Mouse (Mus musculus) left cerebral cortex, adult 18-20 months (tissue): ENCODE measurements around the gene Fam160a2. TPM values are rescaled to one million over a fixed set of nuclear protein-coding genes. Genes with fewer than 3 reads are reported as not detected.

Experiments
- DNase-seq, 2 experiments: peaks; one replicate each; pipeline ENCODE4 v3.0.0; 2021 to 2022; ENCODE audit warnings: low spot score in 2 of 2, mixed read lengths in 1 of 2
- long read RNA-seq, 2 experiments: library from polyadenylated mRNA; stranded (forward); transcript quantifications; one replicate each; pipeline ENCODE4 v2.0.0; 2021
- total RNA-seq, 2 experiments: library from RNA; stranded (reverse); gene quantifications; 2 replicates each; pipeline ENCODE4 v1.2.3; 2021

The Fam160a2 gene
- 10 to 100 TPM; 70.5 to 72.2 TPM for total RNA-seq
- long read RNA-seq, experiment 1, full-length matches to known transcripts = 46 of 78 reads
- long read RNA-seq, experiment 1, partial matches to known transcripts = 10 of 78 reads
- long read RNA-seq, experiment 1, other reads (novel, unspliced or antisense) = 22 of 78 reads
- long read RNA-seq, experiment 2, full-length matches to known transcripts = 31 of 49 reads
- long read RNA-seq, experiment 2, partial matches to known transcripts = 5 of 49 reads
- long read RNA-seq, experiment 2, other reads (novel, unspliced or antisense) = 13 of 49 reads

DNA sequence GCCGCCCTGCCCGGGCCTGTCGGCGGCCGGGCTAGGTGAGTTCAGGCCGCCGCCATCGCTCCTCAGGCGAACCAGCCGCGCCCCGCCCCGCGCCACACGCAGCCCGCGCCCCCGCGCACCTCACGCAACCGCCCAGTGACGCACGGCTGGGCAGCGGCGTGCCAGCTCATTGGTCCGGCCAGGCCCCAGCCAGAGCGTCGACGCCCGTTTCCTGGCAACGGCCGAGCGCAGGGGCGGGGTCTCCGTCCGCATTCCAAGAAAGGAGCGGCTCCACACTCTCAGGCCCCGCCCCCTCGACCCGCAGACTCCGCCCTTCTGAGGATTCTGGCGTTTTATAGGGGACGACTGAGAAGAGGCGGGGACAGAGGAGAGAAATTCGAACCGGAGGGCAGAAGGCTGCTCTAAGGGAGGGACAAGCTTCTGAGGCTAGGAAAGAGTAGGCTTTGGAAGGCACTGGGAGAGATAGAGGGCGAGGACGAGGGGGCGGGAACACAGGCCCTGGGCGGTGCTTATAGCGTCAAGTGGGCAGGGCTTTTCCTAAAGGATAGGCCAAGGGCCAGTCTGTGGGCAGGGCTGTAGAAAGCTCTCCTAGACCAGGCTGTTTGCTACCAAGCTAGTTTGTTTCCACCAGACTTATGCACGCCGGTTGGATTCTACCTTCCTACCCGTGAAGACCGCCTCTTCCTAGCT lies at the start of gene Fam160a2:
Gene Fam160a2 (minus strand): TSS at position 120 of the 690 bp plus-strand sequence.
- DNase-seq = peak; percentile 99 to 100

DNA sequence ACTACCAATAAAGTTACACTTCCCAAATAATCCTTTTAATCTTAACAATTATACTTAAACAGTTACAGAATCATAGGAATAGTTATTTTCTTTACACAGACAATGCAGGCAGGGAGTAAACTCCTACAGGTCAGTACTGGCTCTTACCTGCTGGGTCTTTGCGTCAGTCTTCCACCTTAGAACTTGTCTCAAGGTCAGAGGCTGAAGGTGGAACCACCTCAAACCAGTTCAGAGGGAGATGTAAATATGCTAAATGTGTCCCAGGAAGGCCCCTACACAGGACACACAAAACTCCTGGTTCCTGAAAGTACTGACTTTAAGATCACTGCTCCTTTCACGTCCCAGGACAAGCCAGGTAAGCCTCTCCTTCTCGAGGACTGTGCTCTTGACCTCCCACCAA lies 45.2 kb upstream of the Fam160a2 start:
- no peak for DNase-seq

DNA sequence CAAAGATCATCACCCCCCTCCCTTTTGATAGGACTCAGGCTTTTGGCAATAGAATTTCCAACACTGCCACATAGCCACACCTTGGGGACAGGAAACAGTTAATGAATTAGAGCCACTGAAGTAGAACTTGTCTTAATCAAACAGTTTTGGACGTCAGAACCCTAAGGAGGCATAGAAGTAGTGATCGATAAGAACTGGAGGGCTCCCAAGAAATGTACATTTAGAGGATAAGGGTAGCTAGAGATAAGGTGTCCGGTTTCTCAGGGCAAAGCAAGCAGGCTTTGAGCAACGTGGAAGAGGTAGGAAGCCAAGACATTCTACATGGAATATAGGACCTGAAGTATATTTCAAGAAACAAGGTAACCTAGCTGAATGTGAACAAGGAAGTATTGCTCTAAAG lies 41.6 kb upstream of the Fam160a2 start:
- DNase-seq = no peak

DNA sequence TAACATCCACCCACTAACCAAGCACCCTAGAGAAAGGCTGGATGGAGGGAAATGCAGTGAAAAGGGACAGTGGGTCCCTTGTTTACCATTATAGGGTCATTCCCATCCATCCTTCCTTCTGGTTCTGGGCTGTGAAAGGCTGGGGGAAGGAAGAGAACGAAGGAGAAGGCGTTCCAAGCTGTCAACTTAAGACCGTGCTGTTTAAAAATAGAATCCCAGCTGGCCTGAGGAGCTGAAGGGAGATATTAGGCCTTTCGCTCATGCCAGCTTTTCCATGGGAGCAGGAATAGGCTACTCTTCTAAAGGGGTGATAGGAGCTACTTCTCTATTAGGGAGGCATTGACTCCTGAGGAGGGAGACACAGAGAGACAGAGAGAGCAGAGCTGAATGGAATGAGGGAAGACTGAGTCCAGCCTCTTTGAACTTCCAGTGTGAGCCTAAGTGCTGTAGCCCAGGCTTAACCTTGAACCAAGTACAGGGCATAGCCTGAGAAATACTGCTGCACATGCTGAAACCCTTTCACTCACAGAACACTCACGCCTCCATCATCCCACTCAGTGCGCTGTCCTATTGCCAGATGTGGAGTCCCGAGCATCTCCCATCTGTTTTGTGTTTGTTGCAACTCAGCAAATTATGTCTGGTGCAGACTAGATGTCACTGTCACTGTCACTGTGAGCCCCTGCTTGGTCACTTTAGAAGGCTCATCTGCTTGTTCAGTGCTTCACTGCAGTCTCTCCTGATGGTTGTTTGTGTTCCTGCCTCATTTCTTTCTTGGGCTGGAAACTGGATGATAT lies 38.3 kb upstream of the Fam160a2 start:
- peak in 1 of 2 experiments; percentile 55 for DNase-seq

DNA sequence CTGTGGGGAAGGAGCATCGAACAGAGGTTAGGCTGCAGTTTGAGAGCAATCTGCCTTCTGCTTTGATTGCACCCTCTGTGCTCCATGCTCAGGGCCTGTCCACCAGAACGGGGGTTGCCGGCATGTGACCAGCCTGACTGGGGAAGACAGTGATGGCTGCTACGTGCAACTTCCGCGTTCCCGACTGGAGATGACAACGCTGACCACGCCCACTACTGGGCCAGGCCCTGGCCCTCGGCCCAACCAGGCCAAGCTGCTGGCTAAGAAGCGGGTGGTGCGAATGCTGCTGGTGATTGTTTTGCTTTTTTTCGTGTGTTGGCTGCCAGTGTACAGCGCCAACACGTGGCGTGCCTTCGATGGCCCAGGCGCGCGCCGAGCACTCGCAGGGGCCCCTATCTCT lies 34.9 kb upstream of the Fam160a2 start:
- DNase-seq = no peak

DNA sequence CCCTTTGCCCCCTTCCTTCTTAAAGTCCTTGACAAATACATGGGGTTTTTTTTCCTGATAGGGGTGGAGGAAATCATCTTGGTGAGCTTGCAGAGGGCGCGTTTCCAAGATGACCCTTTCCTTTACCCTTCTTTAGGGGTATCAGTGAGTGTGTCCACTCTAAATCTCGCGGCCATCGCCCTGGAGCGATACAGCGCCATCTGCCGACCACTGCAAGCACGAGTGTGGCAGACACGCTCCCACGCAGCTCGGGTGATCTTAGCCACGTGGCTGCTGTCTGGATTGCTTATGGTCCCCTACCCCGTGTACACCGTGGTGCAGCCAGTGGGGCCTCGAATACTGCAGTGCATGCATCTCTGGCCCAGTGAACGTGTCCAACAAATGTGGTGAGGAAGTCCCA lies 34.0 kb upstream of the Fam160a2 start:
- no peak for DNase-seq

DNA sequence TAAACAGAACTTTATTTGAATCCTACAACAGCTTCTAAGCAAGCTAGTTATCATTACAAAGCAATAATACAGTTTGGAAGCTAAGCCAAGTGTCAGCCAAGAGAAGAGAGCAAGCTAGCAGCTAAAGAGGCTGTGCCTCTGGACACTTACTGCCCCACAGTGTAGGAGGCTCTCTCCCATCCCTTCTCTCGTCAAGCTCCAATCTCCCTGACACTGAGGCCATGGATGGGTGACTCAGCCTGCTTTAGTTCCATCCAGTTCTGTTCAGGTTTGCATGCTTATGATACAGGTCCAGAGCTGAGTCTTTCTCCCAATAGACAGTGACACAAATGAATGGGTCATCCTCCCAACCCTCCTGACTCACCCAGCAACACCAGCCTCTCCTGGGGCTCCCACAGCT lies 32.2 kb upstream of the Fam160a2 start:
- DNase-seq = no peak

DNA sequence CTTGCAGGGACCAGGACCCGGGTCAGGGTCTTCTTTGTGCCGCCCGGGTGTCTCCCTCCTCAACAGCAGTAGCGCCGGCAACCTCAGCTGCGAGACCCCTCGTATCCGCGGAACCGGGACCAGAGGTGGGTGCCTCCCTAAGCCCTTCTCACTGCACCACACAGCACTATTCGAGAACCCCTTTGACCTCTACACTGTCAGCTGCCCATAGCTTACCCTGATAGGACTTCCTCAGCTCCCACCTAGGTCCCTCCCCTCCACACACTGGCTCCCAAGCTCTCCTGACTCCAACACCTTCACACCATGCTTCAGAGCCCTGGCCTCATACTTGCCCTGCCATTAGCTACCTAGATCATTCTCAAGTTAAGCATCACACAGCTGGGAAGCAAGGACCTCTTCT lies 26.2 kb upstream of the Fam160a2 start:
- DNase-seq = no peak

DNA sequence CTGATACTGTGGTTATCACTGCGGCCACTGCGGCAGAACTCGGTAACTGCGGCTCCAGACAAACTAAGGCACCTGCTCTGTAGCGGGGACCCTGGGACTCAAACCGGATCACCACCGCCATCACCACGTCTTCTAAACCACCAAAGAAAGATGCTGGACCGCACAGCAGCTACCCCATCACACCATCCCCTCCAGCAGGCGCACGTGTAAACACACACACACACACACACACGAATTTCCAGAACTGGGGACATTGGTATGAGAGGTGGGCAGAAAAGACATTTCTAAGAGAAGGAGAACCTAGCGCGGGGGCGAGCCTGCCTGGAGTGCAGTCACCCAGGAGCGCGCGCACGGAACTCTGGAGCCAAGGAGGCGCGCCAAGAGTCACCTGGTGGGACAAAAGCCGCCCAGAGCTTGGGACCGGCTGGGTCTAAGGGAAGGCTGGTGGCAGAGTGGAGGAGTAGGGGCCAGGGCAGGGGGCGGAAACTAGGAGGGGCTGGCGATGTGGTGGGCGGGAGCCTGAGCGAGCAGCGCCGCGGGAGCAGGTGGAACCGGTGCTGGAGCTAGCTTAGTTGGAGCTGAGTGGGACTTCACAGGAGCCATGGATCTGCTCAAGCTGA lies 25.7 kb upstream of the Fam160a2 start, which contains the start of gene Cckbr:
Gene Cckbr (plus strand): TSS at position 308 of the 620 bp plus-strand sequence.
- peak; percentile 65 to 74 for DNase-seq

DNA sequence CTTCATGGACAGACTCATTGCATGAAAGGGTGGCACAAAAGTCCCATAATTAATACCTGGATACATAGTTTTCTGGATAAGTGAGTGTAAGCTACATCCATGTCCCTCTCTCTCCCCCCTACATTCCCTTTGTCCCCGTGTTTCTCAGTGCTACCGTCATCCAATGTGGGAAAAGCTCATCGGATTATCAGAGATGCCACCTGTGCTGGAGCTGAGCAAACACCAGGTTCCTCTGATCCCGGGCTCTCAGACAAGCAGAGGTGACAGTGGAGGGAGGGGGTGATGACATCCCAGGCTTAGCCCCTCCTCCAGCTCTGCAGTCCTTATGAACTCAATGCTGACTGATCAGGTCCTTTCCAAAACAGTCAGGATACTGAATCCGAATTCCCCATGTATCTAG lies 24.5 kb upstream of the Fam160a2 start:
- no peak for DNase-seq

DNA sequence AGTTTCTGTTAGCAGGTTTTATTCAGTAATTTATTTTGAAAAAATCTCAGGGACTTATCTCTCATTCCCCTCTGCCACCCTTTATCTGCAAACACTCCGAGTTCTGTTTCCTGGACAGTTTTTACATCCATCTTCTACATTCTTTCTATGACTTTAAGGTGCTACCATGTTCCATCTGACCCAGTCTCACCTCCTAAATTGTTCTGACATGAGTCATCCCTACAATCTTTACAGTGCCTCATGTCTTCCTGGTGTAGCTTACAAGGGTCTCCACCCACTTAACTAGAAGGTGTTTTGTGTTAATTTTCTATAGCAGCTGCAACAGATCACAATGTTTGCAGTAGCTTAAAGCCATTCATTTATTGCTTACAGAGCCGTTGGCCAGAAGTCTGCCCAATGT lies 21.0 kb upstream of the Fam160a2 start:
- no peak for DNase-seq

DNA sequence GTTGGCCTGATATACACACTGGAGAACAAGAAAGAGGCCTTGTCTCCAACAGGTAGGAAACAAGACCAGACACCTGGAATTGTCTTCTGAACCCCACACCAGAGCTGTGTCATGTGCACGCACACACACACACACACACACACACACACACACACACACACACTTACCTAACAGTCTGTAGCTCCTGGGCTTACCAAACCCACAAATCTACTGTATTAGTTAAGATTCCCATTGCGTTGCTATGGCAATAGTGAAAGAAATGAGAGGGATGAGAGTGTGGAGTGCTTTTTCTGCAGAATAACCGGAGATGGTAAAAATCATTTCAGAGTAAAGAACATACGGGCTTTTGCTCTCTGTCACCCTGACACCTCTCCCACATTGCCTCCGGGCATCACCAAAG lies 18.3 kb upstream of the Fam160a2 start:
- no peak for DNase-seq

DNA sequence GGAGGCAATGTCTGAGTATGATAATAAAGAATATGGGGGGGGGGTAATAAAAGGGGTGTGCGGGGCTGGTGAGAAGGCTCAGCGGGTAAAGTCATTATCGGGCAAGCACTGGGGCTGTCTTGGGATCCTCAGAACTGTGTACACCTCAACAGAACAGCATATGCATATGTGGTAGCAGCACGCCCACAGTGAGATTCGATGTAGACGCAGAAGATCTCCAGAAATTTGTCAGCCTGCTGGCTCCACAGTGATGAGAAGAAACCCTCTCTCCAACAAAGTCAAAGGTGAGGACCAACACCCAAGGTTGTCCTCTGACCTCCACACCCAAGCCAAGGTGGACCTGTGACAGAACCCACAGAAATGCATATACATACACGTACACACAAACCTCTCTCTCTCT lies 16.7 kb upstream of the Fam160a2 start:
- DNase-seq = peak in 1 of 2 experiments; percentile 47

DNA sequence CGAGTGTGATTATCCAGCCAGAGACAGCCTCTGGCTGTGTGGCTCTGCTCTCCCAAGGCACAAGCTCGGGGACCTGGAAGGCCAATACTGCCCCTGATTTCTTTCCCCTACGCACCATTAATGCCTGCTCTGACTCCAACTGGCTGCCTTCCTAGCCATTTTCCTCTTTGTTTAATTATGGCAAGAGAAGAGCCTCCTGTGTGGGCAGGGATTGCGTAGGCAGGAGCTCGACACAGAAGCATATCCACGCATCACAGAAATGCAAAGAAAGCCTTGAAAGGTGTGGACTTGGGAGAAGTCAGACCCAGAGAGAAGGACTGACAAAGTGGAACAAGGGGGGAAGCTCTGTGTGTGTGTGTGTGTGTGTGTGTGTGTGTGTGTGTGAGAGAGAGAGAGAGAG lies 14.5 kb upstream of the Fam160a2 start:
- DNase-seq = peak; percentile 58 to 72

DNA sequence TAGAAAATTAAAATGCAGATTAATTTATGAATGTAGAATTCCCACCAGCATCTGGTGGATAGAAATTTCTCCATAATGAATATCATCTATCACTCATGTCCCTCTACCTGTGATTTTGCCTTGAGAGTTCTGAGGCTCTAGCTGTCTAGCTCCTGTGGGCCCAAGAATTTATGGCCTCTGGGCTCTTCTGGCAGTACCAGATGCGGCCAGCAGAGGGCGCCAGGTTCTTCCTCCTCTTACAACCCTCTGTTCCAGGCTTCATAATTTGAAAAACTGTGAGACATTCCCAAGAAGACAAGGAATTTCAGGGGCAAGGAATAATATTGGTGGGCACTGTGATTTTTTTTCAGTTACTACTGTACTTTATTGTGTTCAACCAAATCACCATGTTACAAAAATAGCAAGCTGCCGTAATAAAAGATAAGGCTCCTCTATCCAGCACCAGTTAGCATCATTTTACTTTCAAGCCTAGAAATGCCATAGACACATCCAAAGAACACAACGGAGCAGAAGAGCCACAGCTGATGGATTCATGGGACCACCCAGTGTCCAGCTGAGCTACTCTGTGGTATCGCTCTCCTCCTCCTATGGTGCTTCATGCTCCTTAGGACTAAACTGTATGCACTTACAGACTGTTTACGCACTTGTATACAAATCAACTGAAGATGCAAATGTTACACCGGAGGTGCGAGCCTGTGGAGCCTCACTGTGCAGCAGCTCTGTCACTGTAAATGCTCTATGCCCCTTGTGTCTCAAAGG lies 12.2 kb upstream of the Fam160a2 start:
- peak; percentile 88 to 90 for DNase-seq

DNA sequence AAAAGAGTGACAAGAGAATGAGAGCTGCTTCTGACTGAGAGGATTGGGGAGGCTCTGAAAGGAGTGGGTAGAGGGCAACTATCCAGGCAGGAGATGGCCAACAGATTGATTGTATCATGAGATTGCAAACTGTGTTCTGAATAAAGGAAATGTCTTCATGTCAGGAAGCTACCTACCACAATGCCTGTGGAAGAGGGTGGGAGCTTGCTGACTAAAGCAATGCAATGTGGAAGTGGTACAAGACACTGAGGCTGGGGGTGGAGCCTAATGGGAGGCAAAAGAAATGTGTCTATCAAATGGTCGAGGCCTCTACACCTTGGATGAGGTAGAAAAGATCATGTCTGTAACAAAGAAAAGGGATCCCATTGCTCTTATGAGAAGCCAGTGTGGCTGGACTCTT lies 6.5 kb upstream of the Fam160a2 start:
- DNase-seq = no peak

DNA sequence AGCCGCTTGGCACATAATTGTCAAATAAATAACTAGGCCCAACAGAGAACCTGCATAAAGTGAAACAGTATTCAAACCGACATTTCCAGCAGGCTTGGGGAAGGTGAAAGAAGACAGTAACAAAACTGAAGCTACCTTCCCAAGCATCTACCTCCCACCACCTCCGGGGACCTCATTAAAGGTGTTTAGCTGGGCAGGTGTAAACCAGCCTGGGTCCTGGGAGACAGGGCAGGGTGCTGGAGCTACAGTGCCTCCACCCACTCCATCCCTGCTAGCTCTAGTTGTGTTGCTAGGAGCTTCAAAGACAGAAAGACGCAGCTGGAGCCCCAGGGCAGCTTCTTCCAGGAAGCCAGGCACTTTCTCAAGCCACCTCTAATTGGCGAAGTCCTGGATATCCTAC lies 4.4 kb upstream of the Fam160a2 start, which contains the start of gene Cnga4:
Gene Cnga4 (plus strand): TSS at position 301 of the 400 bp plus-strand sequence.
- no peak for DNase-seq

DNA sequence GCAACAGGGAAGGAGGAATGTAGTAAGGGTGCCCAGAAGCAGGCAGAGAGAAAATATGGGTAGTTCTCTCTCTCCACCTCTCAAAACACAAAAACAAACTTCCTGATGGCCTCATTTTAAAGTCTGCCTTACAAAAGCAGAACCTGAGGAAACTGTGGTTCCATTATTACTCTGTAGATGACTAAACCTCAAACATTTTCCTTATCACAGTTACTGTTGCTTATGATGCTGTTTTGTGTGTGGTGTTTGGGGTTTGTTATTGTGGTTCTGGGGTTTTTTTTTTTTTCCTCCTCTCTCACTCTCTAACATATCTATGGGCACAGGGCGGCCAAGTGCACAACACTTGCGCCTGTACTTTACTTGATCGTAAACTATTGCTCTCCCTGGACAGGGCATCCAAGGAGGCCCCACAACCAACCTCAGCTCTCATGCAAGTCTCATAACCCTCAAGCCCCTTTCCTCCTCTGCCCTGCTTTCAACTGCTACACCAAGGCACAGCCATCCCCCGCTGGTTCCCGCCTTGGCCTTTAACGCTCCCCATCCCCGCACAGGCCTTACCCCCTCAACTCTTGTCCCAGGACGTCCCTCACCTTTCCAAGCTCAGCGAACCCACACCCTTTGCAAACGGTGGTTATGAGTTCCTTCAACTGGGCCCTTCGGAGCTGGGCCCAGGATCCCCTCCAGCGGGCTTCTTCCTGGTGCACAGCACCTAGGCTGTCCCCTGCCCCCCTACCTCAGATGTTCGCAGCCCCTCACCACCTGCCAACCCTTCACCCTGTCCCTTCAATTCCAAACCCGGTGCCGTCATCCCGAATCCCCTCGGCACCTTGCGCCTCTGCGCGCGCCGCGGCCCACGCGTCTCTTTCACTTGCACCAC lies 558 bp downstream of the Fam160a2 start:
- no peak for DNase-seq

DNA sequence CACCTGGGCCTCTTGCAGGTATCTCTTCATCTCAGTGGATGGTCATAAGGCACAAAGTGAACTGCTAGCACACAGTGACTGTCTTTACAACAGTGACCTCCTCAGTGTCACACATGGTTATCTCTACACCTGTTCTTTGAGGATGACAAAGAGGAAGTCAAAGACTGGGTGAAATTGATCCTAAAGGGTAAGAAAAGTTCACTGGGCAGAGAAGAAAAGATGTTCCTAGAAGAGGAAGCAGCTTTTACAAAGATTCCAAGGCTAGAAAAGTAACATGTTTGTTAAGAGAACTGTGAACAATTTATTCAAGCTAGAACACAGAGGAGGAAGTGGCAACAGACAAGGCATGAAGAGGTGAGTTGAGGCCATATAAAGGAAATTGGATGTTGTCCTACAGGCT lies 3.7 kb downstream of the Fam160a2 start:
- DNase-seq = no peak
